Mouse (Mus musculus) ES-E14 (cell line): Measurements from ENCODE around the gene Rfx7. TPM values are rescaled to one million over a fixed set of nuclear protein-coding genes. Genes with fewer than 3 reads are reported as not detected.
A peak's percentile ranks its signal among the peaks of the same experiment; 100 is the strongest.

Experiments
- DNase-seq: peaks from one replicate; pipeline ENCODE4 v3.0.0-alpha.2; 2013; ENCODE audit warnings: low read depth, low spot score
- H3K27ac ChIP-seq: 2 replicates; pipeline ENCODE4 v1.5.1; 2012; ENCODE audit warnings: low read depth, mild to moderate bottlenecking, low read length, moderate library complexity, mixed read lengths; ENCODE audit not compliant: poor library complexity, insufficient read depth, severe bottlenecking
- H3K36me3 ChIP-seq: 2 replicates; pipeline ENCODE4 v1.6.1; 2012; ENCODE audit warnings: mild to moderate bottlenecking, low read length, moderate library complexity, mixed read lengths; ENCODE audit not compliant: control insufficient read depth, poor library complexity, insufficient read depth, severe bottlenecking
- H3K4me1 ChIP-seq, 2 experiments: fragments of 150-350 bp in 1 of 2; sonication (generic) in 1 of 2; 2 replicates each; pipeline ENCODE4 v1.6.1; 2012; ENCODE audit warnings: low read length in 2 of 2, mild to moderate bottlenecking in 1 of 2, mixed read lengths in 1 of 2; ENCODE audit not compliant: control insufficient read depth in 2 of 2, insufficient read depth in 2 of 2, poor library complexity in 1 of 2
- H3K4me3 ChIP-seq, 2 experiments: fragments of 150-350 bp in 1 of 2; sonication (generic) in 1 of 2; 2 replicates each; pipeline ENCODE4 v1.5.1; 2012; ENCODE audit warnings: low read length in 2 of 2, low read depth in 1 of 2, mild to moderate bottlenecking in 1 of 2, mixed read lengths in 1 of 2; ENCODE audit not compliant: insufficient read depth in 1 of 2, poor library complexity in 1 of 2, severe bottlenecking in 1 of 2
- H3K9ac ChIP-seq: 2 replicates; pipeline ENCODE4 v1.6.1; 2012; ENCODE audit warnings: low read depth, mild to moderate bottlenecking, low read length, mixed read lengths; ENCODE audit not compliant: poor library complexity, insufficient read depth, severe bottlenecking
- H3K9me3 ChIP-seq: fragments of 150-350 bp; sonication (generic); 2 replicates; pipeline ENCODE4 v1.6.1; 2012; ENCODE audit warnings: low read depth, mild to moderate bottlenecking, low read length; ENCODE audit not compliant: control insufficient read depth, insufficient read depth
- CHD2 ChIP-seq: IDR thresholded peaks from 2 replicates; pipeline ENCODE4 v1.6.1; 2014; ENCODE audit warnings: mild to moderate bottlenecking, low read depth, low read length, inconsistent platforms
- HCFC1 ChIP-seq: IDR thresholded peaks from 2 replicates; pipeline ENCODE4 v1.6.1; 2012; ENCODE audit warnings: low read length, inconsistent platforms, borderline replicate concordance; ENCODE audit not compliant: insufficient read depth
- MAFK ChIP-seq: IDR thresholded peaks from 2 replicates; pipeline ENCODE4 v1.6.1; 2014; ENCODE audit warnings: mild to moderate bottlenecking, low read depth, low read length, inconsistent platforms; ENCODE audit not compliant: insufficient read depth
- ZC3H11A ChIP-seq: IDR thresholded peaks from 2 replicates; pipeline ENCODE4 v1.6.1; 2012; ENCODE audit warnings: low read depth, mild to moderate bottlenecking, inconsistent platforms, low read length, borderline replicate concordance
- ZNF384 ChIP-seq: IDR thresholded peaks from 2 replicates; pipeline ENCODE4 v1.6.1; 2012; ENCODE audit warnings: low read depth, low read length, inconsistent platforms
- in situ Hi-C, 2 experiments: fragments of 600-800 bp; cut with MboI; formaldehyde crosslinking; loops; one replicate each; pipeline ENCODE4 v1.15.1; 2025; ENCODE audit warnings: low sequenced_read_pairs in 2 of 2, inconsistent platforms in 1 of 2; ENCODE audit not compliant: unreplicated experiment in 2 of 2
- total RNA-seq: library from RNA; depleted of rRNA; stranded (reverse); fragments of 300-350 nt; gene quantifications from 2 replicates; pipeline ENCODE4 v1.2.3, GENCODE M21; 2012

The Rfx7 gene
- total RNA-seq, 1 experiment = 19.9 TPM

- H3K9me3 ChIP-seq = no peaks in the 10 kb centered on the region
- no peak for DNase-seq
- no peak overlapping the region for H3K9ac ChIP-seq
- no peaks in the 10 kb centered on the region for H3K36me3 ChIP-seq
- in situ Hi-C loops = no loop called here
- H3K4me1 ChIP-seq = no peaks in the 10 kb centered on the region
- H3K4me3 ChIP-seq = no peak overlapping the region
- no peak overlapping the region for H3K27ac ChIP-seq
- TF ChIP-seq ZNF384 (no peak), MAFK (no peak), CHD2 (no peak)
Observed at GRCm38 (mm10) chr9:72515366-72515765, 16.7 kb upstream of the Rfx7 start.

DNA sequence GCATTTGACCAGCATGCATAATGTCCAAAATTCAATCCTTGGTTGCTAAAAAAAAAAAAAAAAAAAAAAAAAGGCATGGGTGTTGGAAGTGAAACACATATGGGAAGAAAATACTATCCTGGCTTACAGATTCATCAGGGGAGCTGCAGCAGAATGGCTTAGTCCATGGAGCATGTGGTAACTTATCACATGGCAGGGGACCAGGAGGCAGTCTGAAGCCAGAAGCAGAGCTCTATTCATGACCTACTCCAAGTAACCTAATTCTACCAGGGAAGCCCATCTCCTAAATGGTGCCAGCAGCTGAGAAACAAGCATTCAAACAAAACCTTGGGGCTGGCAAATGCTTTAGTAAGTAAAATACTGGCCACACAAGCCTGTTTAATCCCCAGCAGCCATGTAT lies 12.8 kb upstream of the Rfx7 start:
- Histone ChIP-seq H3K4me3 (no peak overlapping the region), H3K9ac (no peak overlapping the region), H3K4me1 (no peaks in the 10 kb centered on the region), H3K27ac (no peak overlapping the region), H3K36me3 (no peaks in the 10 kb centered on the region), H3K9me3 (no peaks in the 10 kb centered on the region)
- in situ Hi-C loops = no loop called here
- TF ChIP-seq MAFK = no peak
- TF ChIP-seq CHD2 = no peak
- no peak for TF ChIP-seq ZC3H11A
- no peak for TF ChIP-seq ZNF384
- no peak for TF ChIP-seq HCFC1
- DNase-seq = no peak

- Histone ChIP-seq H3K27ac (no peak overlapping the region), H3K9me3 (no peaks in the 10 kb centered on the region), H3K9ac (no peak overlapping the region), H3K4me1 (no peaks in the 10 kb centered on the region), H3K36me3 (no peaks in the 10 kb centered on the region), H3K4me3 (no peak overlapping the region)
- TF ChIP-seq ZC3H11A = no peak
- no peak for TF ChIP-seq ZNF384
- no peak for TF ChIP-seq CHD2
- TF ChIP-seq HCFC1 = no peak
- TF ChIP-seq MAFK = no peak
- in situ Hi-C loops = no loop called here
- DNase-seq = no peak
Observed at GRCm38 (mm10) chr9:72520849-72521248, 11.2 kb upstream of the Rfx7 start.

DNA sequence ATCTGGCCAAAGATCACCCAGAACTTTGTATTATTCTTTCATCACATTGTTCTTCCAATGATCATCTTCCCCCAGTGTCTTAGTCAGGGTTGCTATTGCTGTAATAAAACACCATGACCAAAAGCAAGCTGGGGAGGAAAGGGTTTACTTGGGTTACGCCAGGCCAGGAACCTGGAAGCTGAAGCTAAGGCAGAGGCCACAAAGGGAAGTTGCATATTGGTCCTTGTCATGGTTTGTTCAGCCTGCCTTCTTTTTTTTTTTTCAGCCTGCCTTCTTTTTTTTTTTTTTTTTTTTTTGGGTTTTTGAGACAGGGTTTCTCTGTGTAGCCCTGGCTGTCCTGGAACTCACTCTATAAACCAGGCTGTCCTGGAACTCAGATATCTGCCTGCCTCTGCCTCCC lies 5.9 kb upstream of the Rfx7 start:
- no peak for DNase-seq
- Histone ChIP-seq H3K4me1 (peaks cover 0 to 4% of the 10 kb centered on the region in 2 experiments; a peak in 2 of 4 replicates), H3K9ac (no peak overlapping the region), H3K4me3 (no peak overlapping the region), H3K9me3 (no peaks in the 10 kb centered on the region), H3K36me3 (no peaks in the 10 kb centered on the region), H3K27ac (no peak overlapping the region)
- TF ChIP-seq ZNF384 = no peak
- TF ChIP-seq MAFK = no peak
- TF ChIP-seq HCFC1 = no peak
- no peak for TF ChIP-seq CHD2
- TF ChIP-seq ZC3H11A = no peak
- in situ Hi-C loops = no loop called here

DNA sequence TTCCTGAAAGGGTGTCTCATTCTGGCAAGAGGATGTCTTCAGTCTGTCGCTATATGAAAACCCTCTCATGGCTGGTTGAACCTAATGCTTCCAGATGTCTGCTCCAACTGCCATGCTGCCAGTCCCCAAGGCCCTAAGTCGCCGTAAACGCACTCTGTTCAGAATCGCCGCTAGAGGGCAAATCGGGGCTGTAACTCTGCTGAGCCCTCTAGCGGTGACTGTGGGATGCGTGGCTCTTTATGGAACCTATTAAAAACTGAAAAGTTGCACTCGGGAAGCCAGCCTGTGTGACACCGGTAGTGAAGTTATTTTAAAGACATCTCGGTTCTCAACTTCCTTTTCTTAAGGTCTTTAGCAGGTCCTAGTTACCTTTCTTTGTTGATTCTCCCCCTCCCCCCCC lies 1.8 kb upstream of the Rfx7 start:
- no peak overlapping the region for H3K9ac ChIP-seq
- peak; percentile 93 for DNase-seq
- no peaks in the 10 kb centered on the region for H3K36me3 ChIP-seq
- peaks cover 4 to 6% of the 10 kb centered on the region in 2 experiments; a peak in 3 of 4 replicates for H3K4me1 ChIP-seq
- H3K27ac ChIP-seq = no peak overlapping the region
- in situ Hi-C loops = no loop called here
- no peak overlapping the region for H3K4me3 ChIP-seq
- TF ChIP-seq ZNF384 (peak; percentile 86), MAFK (no peak), HCFC1 (peak; percentile 81), ZC3H11A (no peak), CHD2 (no peak)
- no peaks in the 10 kb centered on the region for H3K9me3 ChIP-seq
